Mouse (Mus musculus) MEL (cell line): ENCODE measurements around the gene Sppl3.

ENCODE experiments used
- CTCF ChIP-seq, 3 experiments: IDR thresholded peaks in 2 of 3; conservative IDR thresholded peaks in 1 of 3; 2 replicates each; pipeline ENCODE4 v1.5.1; 2011 to 2012; ENCODE audit warnings: low read length in 3 of 3, low read depth in 2 of 3, mild to moderate bottlenecking in 2 of 3, improper control_type of control experiment in 1 of 3, inconsistent platforms in 1 of 3, mixed read lengths in 1 of 3, moderate library complexity in 1 of 3; ENCODE audit not compliant: control insufficient read depth in 1 of 3, insufficient read depth in 1 of 3, poor library complexity in 1 of 3, severe bottlenecking in 1 of 3
- E2F4 ChIP-seq: IDR thresholded peaks from 2 replicates; pipeline ENCODE4 v1.6.1; 2011; ENCODE audit warnings: low read depth, low read length, improper control_type of control experiment, borderline replicate concordance
- EP300 ChIP-seq, 2 experiments: IDR thresholded peaks; 2 replicates each; pipeline ENCODE4 v1.6.1; 2011; ENCODE audit warnings: improper control_type of control experiment in 2 of 2, low read length in 2 of 2, low read depth in 1 of 2, mild to moderate bottlenecking in 1 of 2
- GABPA ChIP-seq: IDR thresholded peaks from 2 replicates; pipeline ENCODE4 v1.6.1; 2012; ENCODE audit warnings: low read depth, mild to moderate bottlenecking, inconsistent platforms, low read length, improper control_type of control experiment, moderate library complexity
- GATA1 ChIP-seq: IDR thresholded peaks from 2 replicates; pipeline ENCODE4 v1.6.1; 2011; ENCODE audit warnings: low read depth, low read length, improper control_type of control experiment
- MAFK ChIP-seq: IDR thresholded peaks from 2 replicates; pipeline ENCODE4 v1.6.1; 2011; ENCODE audit warnings: low read depth, mild to moderate bottlenecking, low read length, improper control_type of control experiment, borderline replicate concordance
- MAX ChIP-seq: IDR thresholded peaks from 2 replicates; pipeline ENCODE4 v1.6.1; 2011; ENCODE audit warnings: low read length, improper control_type of control experiment
- MYC ChIP-seq: IDR thresholded peaks from 2 replicates; pipeline ENCODE4 v1.6.1; 2011; ENCODE audit warnings: low read depth, mild to moderate bottlenecking, low read length, improper control_type of control experiment, moderate library complexity
- POLR2A ChIP-seq, 2 experiments: IDR thresholded peaks; 2 replicates each; pipeline ENCODE4 v1.6.1; 2011 to 2012; ENCODE audit warnings: low read length in 2 of 2, mild to moderate bottlenecking in 2 of 2, control low read depth in 1 of 2, improper control_type of control experiment in 1 of 2, low read depth in 1 of 2, moderate library complexity in 1 of 2; ENCODE audit not compliant: control insufficient read depth in 1 of 2, insufficient read depth in 1 of 2, poor library complexity in 1 of 2
- SIN3A ChIP-seq: IDR thresholded peaks from 2 replicates; pipeline ENCODE4 v1.6.1; 2012; ENCODE audit warnings: low read length, improper control_type of control experiment, inconsistent platforms
- SMC3 ChIP-seq: IDR thresholded peaks from 2 replicates; pipeline ENCODE4 v1.6.1; 2011; ENCODE audit warnings: low read depth, low read length, improper control_type of control experiment
- USF1 ChIP-seq: IDR thresholded peaks from 2 replicates; pipeline ENCODE4 v1.6.1; 2014; ENCODE audit warnings: low read depth, mild to moderate bottlenecking, inconsistent platforms, low read length, improper control_type of control experiment, moderate library complexity
- ZC3H11A ChIP-seq: IDR thresholded peaks from 2 replicates; pipeline ENCODE4 v1.6.1; 2012; ENCODE audit warnings: low read depth, mild to moderate bottlenecking, inconsistent platforms, low read length, improper control_type of control experiment
- ZKSCAN1 ChIP-seq: IDR thresholded peaks from 2 replicates; pipeline ENCODE4 v1.6.1; 2012; ENCODE audit warnings: low read depth, mild to moderate bottlenecking, inconsistent platforms, low read length, improper control_type of control experiment, moderate library complexity

- TF ChIP-seq SIN3A (no peak), POLR2A (IDR thresholded peaks at IDR 0.05; ENCODE audit: control insufficient read depth in 1 of 2, insufficient read depth in 1 of 2, low read depth in 1 of 2, low read length in 2 of 2, poor library complexity in 1 of 2) (no peak), EP300 (IDR thresholded peaks at IDR 0.05; ENCODE audit: low read depth in 1 of 2, low read length in 2 of 2) (no peak), GABPA (no peak), CTCF (IDR thresholded peaks at IDR 0.05 in 2 of 3, conservative IDR thresholded peaks at IDR 0.05 in 1 of 3; ENCODE audit: control insufficient read depth in 1 of 3, insufficient read depth in 1 of 3, low read depth in 2 of 3, low read length in 3 of 3, poor library complexity in 1 of 3, severe bottlenecking in 1 of 3) (no peak), USF1 (no peak), MAX (no peak), GATA1 (no peak), MAFK (no peak), ZKSCAN1 (no peak), SMC3 (no peak), E2F4 (no peak), MYC (no peak), ZC3H11A (no peak)
Observed at GRCm38 (mm10) chr5:115007768-115008167, 3.2 kb upstream of the Sppl3 start.
